Mouse (Mus musculus) lung, postnatal 36 days (tissue): Measurements from ENCODE around the gene Ipo11.
"Not testable (repeated sequence)": the region's sequence is repeated elsewhere in the genome, so short reads cannot be mapped to it uniquely, and the experiment has no call there.

Experiments used
- DNase-seq: peaks from one replicate; pipeline ENCODE4 v3.0.0; 2022; ENCODE audit warnings: mixed read lengths

The Ipo11 gene

GRCm38 (mm10) chr13:106936256-106937137 is at the start of gene Ipo11:
TSS of gene Ipo11 (minus strand) at chr13:106936958.
- peak; percentile 94 for DNase-seq

GRCm38 (mm10) chr13:106961496-106961895 is 24.7 kb upstream of the Ipo11 start:
- DNase-seq, result no peak

- no peak for DNase-seq
These were observed 23.8 kb upstream of the Ipo11 start for GRCm38 (mm10) chr13:106960557-106960956.

- no peak for DNase-seq
These were observed 21.5 kb upstream of the Ipo11 start for GRCm38 (mm10) chr13:106958286-106958685.

- DNase-seq, result no peak
These were observed 20.8 kb upstream of the Ipo11 start for GRCm38 (mm10) chr13:106957554-106957953.

GRCm38 (mm10) chr13:106954880-106955279 is 18.1 kb upstream of the Ipo11 start:
- DNase-seq, result no peak

- no peak for DNase-seq
These were observed 10.8 kb upstream of the Ipo11 start for GRCm38 (mm10) chr13:106947583-106947982.

- peak; percentile 98 for DNase-seq
These were observed 10.1 kb upstream of the Ipo11 start, which contains the start of gene Dimt1 for GRCm38 (mm10) chr13:106946594-106947540. TSS of gene Dimt1 (plus strand) at chr13:106947127.

GRCm38 (mm10) chr13:106945518-106945917 is 8.8 kb upstream of the Ipo11 start:
- no peak for DNase-seq

- DNase-seq, result no peak
These were observed 6.0 kb upstream of the Ipo11 start for GRCm38 (mm10) chr13:106942721-106943120.

GRCm38 (mm10) chr13:106941211-106941976 is 4.6 kb upstream of the Ipo11 start:
- peak; percentile 19 for DNase-seq

GRCm38 (mm10) chr13:106937138-106937472 is 347 bp upstream of the Ipo11 start:
- DNase-seq, result no peak

GRCm38 (mm10) chr13:106935871-106936255 is 895 bp downstream of the Ipo11 start:
- DNase-seq, result no peak

- DNase-seq, result peak; percentile 28
These were observed 7.6 kb downstream of the Ipo11 start for GRCm38 (mm10) chr13:106929201-106929600.

GRCm38 (mm10) chr13:106928296-106928695 is 8.5 kb downstream of the Ipo11 start:
- DNase-seq, result no peak

GRCm38 (mm10) chr13:106925921-106926320 is 10.8 kb downstream of the Ipo11 start:
- not testable (repeated sequence) for DNase-seq

- peak; percentile 48 for DNase-seq
These were observed 18.3 kb downstream of the Ipo11 start for GRCm38 (mm10) chr13:106918322-106919050.

- DNase-seq, result no peak
These were observed 23.5 kb downstream of the Ipo11 start for GRCm38 (mm10) chr13:106913125-106913736.

GRCm38 (mm10) chr13:106910096-106910495 is 26.7 kb downstream of the Ipo11 start:
- no peak for DNase-seq

GRCm38 (mm10) chr13:106907273-106907672 is 29.5 kb downstream of the Ipo11 start:
- DNase-seq, result no peak

- not testable (repeated sequence) for DNase-seq
These were observed 31.6 kb downstream of the Ipo11 start for GRCm38 (mm10) chr13:106905154-106905553.
